Mouse (Mus musculus): ENCODE measurements around the gene Pusl1. TPM values are rescaled to one million over a fixed set of nuclear protein-coding genes. Genes with fewer than 3 reads are reported as not detected.

Gene Pusl1
- total RNA-seq, 2 experiments from 2014 or later = 62.3 to 68.1 TPM

GRCm38 (mm10) chr4:155895826-155896225 is 4.2 kb upstream of the Pusl1 start:
- TF ChIP-seq CTCF (conservative IDR thresholded peaks at IDR 0.05) = no peak
- Histone ChIP-seq H3K27ac (peak overlapping the region; percentile 88), H3K4me3 (peak overlapping the region; percentile 84; the same call in 1 of the 2 replicates)
- no peak for DNase-seq (ENCODE audit: low spot score in 2 of 2)

GRCm38 (mm10) chr4:155895216-155895615 is 3.6 kb upstream of the Pusl1 start:
- H3K4me3 ChIP-seq = peak overlapping the region; percentile 84
- peak; percentile 79 to 80 for DNase-seq (ENCODE audit: low spot score in 2 of 2)
- peak overlapping the region; percentile 88 for H3K27ac ChIP-seq
- no peak for TF ChIP-seq CTCF (conservative IDR thresholded peaks at IDR 0.05)

- peak overlapping the region; percentile 84 for H3K4me3 ChIP-seq
- DNase-seq (ENCODE audit: low spot score in 2 of 2) = peak; percentile 69 to 84
- peak overlapping the region; percentile 88 for H3K27ac ChIP-seq
- TF ChIP-seq CTCF (conservative IDR thresholded peaks at IDR 0.05) = peak; percentile 40
These were observed 2.8 kb upstream of the Pusl1 start for GRCm38 (mm10) chr4:155894311-155894881.

GRCm38 (mm10) chr4:155893212-155893690 is 1.7 kb upstream of the Pusl1 start:
- no peak for DNase-seq (ENCODE audit: low spot score in 2 of 2)
- H3K4me3 ChIP-seq = peak overlapping the region; percentile 84
- no peak for TF ChIP-seq CTCF (conservative IDR thresholded peaks at IDR 0.05)
- H3K27ac ChIP-seq = peak overlapping the region; percentile 88

GRCm38 (mm10) chr4:155892438-155893211 is 1.0 kb upstream of the Pusl1 start:
- TF ChIP-seq CTCF (conservative IDR thresholded peaks at IDR 0.05) = no peak
- peak overlapping the region; percentile 84 for H3K4me3 ChIP-seq
- no peak for DNase-seq (ENCODE audit: low spot score in 2 of 2)
- H3K27ac ChIP-seq = peak overlapping the region; percentile 99

GRCm38 (mm10) chr4:155892017-155892416 is 436 bp upstream of the Pusl1 start:
- TF ChIP-seq CTCF (conservative IDR thresholded peaks at IDR 0.05) = peak; percentile 68
- H3K4me3 ChIP-seq = peak overlapping the region; percentile 84
- peak; percentile 72 to 83 for DNase-seq (ENCODE audit: low spot score in 2 of 2)

GRCm38 (mm10) chr4:155891011-155891471 is 540 bp downstream of the Pusl1 start:
- peak overlapping the region; percentile 84 for H3K4me3 ChIP-seq
- no peak for DNase-seq (ENCODE audit: low spot score in 2 of 2)
- no peak for TF ChIP-seq CTCF (conservative IDR thresholded peaks at IDR 0.05)
- H3K27ac ChIP-seq = peak overlapping the region; percentile 99

More at GRCm38 (mm10) chr4:155892017-155892416, 436 bp upstream of the Pusl1 start:
- H3K27ac ChIP-seq = peak overlapping the region; percentile 99

GRCm38 (mm10) chr4:155889316-155889715 is 2.3 kb downstream of the Pusl1 start:
- DNase-seq (ENCODE audit: low spot score in 2 of 2) = no peak

GRCm38 (mm10) chr4:155888181-155888580 is 3.4 kb downstream of the Pusl1 start:
- no peak overlapping the region for H3K4me3 ChIP-seq
- TF ChIP-seq CTCF (conservative IDR thresholded peaks at IDR 0.05) = no peak
- H3K27ac ChIP-seq = no peak overlapping the region
- peak in 1 of 2 experiments; percentile 9 for DNase-seq (ENCODE audit: low spot score in 2 of 2)

More at GRCm38 (mm10) chr4:155889316-155889715, 2.3 kb downstream of the Pusl1 start:
- Histone ChIP-seq H3K4me3 (no peak overlapping the region), H3K27ac (no peak overlapping the region)
- TF ChIP-seq CTCF (conservative IDR thresholded peaks at IDR 0.05) = no peak

- DNase-seq (ENCODE audit: low spot score in 2 of 2) = peak in 1 of 2 experiments; percentile 7
- Histone ChIP-seq H3K27ac (no peak overlapping the region), H3K4me3 (no peak overlapping the region)
- TF ChIP-seq CTCF (conservative IDR thresholded peaks at IDR 0.05) = no peak
These were observed 3.9 kb downstream of the Pusl1 start for GRCm38 (mm10) chr4:155887674-155888073.

GRCm38 (mm10) chr4:155886330-155886729 is 5.3 kb downstream of the Pusl1 start:
- no peak for DNase-seq (ENCODE audit: low spot score in 2 of 2)
- Histone ChIP-seq H3K27ac (no peak overlapping the region), H3K4me3 (no peak overlapping the region)
- TF ChIP-seq CTCF (conservative IDR thresholded peaks at IDR 0.05) = no peak

- no peak for DNase-seq (ENCODE audit: low spot score in 2 of 2)
- TF ChIP-seq CTCF (conservative IDR thresholded peaks at IDR 0.05) = no peak
- H3K27ac ChIP-seq = peak overlapping the region; percentile 55; the same call in 1 of the 2 replicates
- no peak overlapping the region for H3K4me3 ChIP-seq
These were observed 8.0 kb downstream of the Pusl1 start for GRCm38 (mm10) chr4:155883587-155883986.

GRCm38 (mm10) chr4:155871404-155871803 is 20.2 kb downstream of the Pusl1 start:
- no peak overlapping the region for H3K27ac ChIP-seq
- H3K4me3 ChIP-seq = no peak overlapping the region
- no peak for TF ChIP-seq CTCF (conservative IDR thresholded peaks at IDR 0.05)
- DNase-seq (ENCODE audit: low spot score in 2 of 2) = no peak

All from layer of hippocampus, adult 2 months (tissue).